Mouse (Mus musculus) layer of hippocampus, adult 18-20 months (tissue): ENCODE data around the gene Ndufb2. TPM values are rescaled to one million over a fixed set of nuclear protein-coding genes. Genes with fewer than 3 reads are reported as not detected.

Source experiments
- DNase-seq, 2 experiments: peaks; one replicate each; pipeline ENCODE4 v3.0.0; 2022; ENCODE audit warnings: low spot score in 2 of 2
- long read RNA-seq: library from polyadenylated mRNA; stranded (forward); transcript quantifications from one replicate; pipeline ENCODE4 v2.0.0, GENCODE M21; 2021
- total RNA-seq, 2 experiments: library from RNA; stranded (reverse); gene quantifications; 2 replicates each; pipeline ENCODE4 v1.2.3; 2021

The Ndufb2 gene
- 100 to 1,000 TPM; 169 to 176 TPM for total RNA-seq
- long read RNA-seq, full-length matches to known transcripts = 108 of 147 reads
- long read RNA-seq, partial matches to known transcripts = 5 of 147 reads
- long read RNA-seq, other reads (novel, unspliced or antisense) = 34 of 147 reads

GRCm38 (mm10) chr6:39592401-39593214, at the start of gene Ndufb2:
Gene Ndufb2 (plus strand): TSS chr6:39592574.
- DNase-seq = peak; percentile 94 to 97

GRCm38 (mm10) chr6:39542631-39543597, 49.5 kb upstream of the Ndufb2 start:
- DNase-seq = peak in 1 of 2 experiments; percentile 44

- no peak for DNase-seq
Measured at GRCm38 (mm10) chr6:39543769-39544420, 48.5 kb upstream of the Ndufb2 start.

GRCm38 (mm10) chr6:39545474-39545873, 46.9 kb upstream of the Ndufb2 start:
- DNase-seq = peak in 1 of 2 experiments; percentile 48

- no peak for DNase-seq
Measured at GRCm38 (mm10) chr6:39548030-39548429, 44.3 kb upstream of the Ndufb2 start.

GRCm38 (mm10) chr6:39551981-39552636, 40.3 kb upstream of the Ndufb2 start:
- no peak for DNase-seq

- no peak for DNase-seq
Measured at GRCm38 (mm10) chr6:39554888-39555647, 37.3 kb upstream of the Ndufb2 start.

GRCm38 (mm10) chr6:39555648-39555945, 36.8 kb upstream of the Ndufb2 start:
- no peak for DNase-seq

GRCm38 (mm10) chr6:39556900-39557659, 35.3 kb upstream of the Ndufb2 start:
- DNase-seq = no peak

GRCm38 (mm10) chr6:39557723-39558261, 34.6 kb upstream of the Ndufb2 start, which contains the start of gene Dennd2a:
Gene Dennd2a (minus strand): TSS chr6:39557867.
- DNase-seq = peak; percentile 85 to 92

GRCm38 (mm10) chr6:39559276-39559939, 33.0 kb upstream of the Ndufb2 start:
- no peak for DNase-seq

- peak; percentile 78 to 98 for DNase-seq
Measured at GRCm38 (mm10) chr6:39562166-39563015, 30.0 kb upstream of the Ndufb2 start.

GRCm38 (mm10) chr6:39567528-39567927, 24.8 kb upstream of the Ndufb2 start:
- DNase-seq = peak in 1 of 2 experiments; percentile 68

GRCm38 (mm10) chr6:39570426-39570825, 21.9 kb upstream of the Ndufb2 start:
- DNase-seq = no peak

- peak; percentile 70 to 85 for DNase-seq
Measured at GRCm38 (mm10) chr6:39573791-39574554, 18.4 kb upstream of the Ndufb2 start, which contains the start of gene Adck2. Gene Adck2 (plus strand): TSS chr6:39573873.

GRCm38 (mm10) chr6:39574555-39574869, 17.9 kb upstream of the Ndufb2 start:
- no peak for DNase-seq

GRCm38 (mm10) chr6:39574951-39575350, 17.4 kb upstream of the Ndufb2 start:
- DNase-seq = no peak
